Mouse (Mus musculus): ENCODE measurements around the gene Lhx2.

Gene Lhx2

DNA sequence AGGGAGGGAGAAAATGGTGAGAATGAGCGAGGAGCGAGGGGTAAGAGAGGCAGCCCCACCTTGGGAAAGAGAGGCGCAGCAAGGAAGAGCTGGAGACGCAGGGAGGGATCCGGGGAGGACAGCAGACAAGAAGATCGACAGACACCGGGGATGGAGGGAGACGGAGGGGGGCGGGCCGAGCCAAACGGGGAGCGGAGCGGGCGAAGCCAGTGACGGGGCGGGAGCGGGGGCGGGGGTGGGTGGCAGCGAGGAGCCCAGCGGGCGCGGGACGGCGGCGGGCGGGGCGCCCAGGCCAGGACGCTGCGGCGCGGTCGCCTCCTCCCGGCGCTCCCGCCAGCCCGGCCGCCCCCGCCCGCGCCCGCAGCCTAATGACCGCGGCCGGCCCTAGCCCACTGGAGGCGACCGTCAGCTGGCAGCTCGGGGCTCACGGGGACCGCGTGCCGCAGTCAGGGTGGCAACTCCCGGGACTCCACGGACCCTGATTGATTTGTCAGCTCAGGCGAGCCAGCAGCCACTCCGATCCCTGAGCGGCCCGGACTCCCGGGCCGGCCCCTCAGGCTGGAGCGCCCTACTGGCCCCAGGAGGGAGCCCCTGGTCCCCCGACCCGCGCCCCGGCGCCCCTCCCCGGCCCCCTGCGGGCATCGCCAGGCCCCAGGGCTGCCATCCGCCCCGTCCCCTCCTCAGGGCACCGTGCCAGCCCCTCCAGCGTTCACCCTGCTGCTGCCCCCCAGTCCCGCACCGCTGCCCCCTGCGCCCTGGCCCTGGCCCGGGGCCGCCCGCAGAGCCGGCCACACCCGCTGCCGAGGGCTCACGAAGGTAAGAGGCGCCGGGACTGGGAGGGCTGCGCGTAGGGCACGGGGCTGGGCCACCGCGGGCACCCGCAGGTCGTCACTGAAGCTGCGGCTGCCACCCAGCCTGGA, at the start of gene Lhx2:
Gene Lhx2 (plus strand): TSS at position 292 of the 920 bp plus-strand sequence.
- DNase-seq (ENCODE audit: low read depth, low spot score) = peak; percentile 33

- DNase-seq (ENCODE audit: low read depth, low spot score) = no peak
Measured at GRCm38 (mm10) chr2:38291526-38291925, 47.6 kb upstream of the Lhx2 start.

DNA sequence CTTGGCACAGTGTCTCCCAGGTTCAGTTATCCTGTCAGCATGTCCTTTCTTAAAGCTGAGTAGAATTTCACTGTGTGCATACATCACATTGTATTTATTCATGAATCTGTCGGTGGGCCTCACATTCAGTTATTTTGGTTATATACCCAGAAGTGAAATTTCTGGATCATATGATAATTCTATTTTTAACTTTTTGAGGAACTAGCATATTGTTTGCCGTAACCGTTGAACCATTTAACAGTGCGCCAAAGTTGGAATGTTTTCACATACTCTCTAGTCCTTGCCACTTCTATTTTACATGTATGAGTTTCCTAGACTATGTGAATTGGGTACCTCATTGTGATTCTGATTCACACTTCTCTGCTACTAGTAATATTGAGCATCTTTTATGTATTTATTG, 43.1 kb upstream of the Lhx2 start:
- DNase-seq (ENCODE audit: low read depth, low spot score) = no peak

DNA sequence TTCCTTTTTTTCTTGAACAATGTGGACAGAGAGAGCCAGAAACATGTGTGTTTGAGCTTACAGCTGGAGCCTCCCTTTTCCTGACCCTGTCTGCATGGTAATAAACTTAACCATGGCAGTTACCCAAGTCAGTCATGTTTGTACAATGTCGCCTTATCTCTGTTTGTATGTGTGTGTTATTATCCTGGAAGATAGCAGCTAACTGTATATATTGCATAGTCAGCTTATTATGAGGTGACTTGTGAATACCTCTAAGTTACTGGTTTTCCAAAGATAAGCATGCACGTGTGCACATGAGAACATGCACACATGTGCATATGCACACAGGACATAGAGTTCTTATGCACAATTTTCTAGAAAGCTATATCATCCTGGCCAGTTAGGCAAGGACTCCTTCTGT, 38.1 kb upstream of the Lhx2 start:
- DNase-seq (ENCODE audit: low read depth, low spot score) = no peak

DNA sequence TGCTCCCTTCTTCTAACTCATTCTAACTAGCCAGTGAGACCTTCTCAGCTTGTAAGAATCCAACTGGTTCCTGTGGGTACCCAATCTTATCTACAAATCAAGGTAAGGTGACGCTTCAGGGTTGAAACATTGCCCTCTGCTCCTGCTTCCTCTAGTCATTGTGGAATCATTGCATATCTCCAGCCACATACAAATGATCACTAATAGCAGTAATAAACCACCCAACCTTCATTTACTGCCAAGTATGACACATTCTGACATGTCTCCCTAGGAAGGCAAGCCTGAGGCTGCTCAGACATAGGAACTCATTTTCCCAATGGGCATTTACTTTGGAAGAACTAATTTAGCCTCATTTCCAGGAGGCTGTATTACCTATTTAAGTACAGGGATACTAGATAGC, 33.9 kb upstream of the Lhx2 start:
- no peak for DNase-seq (ENCODE audit: low read depth, low spot score)

GRCm38 (mm10) chr2:38312921-38313320, 26.2 kb upstream of the Lhx2 start:
- no peak for DNase-seq (ENCODE audit: low read depth, low spot score)

DNA sequence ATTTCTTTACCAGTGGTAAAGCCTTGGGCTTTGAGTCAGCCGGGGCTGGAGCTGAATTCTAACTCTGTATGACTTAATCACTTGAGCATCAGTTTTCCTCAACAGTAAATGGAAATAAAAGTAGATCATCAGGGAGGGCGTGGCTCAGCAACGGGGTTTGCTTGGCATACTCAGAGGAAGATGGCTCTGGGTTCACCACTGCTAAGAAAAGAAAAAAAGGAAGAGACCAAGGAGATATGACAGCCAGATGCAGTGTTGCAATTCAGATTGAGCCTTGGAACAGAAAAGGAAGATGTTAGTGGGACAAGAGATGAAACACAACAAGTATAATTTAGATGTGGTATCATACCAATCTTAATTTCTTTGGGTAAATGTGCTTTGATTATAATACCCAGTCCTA, 25.7 kb upstream of the Lhx2 start:
- DNase-seq (ENCODE audit: low read depth, low spot score) = no peak

DNA sequence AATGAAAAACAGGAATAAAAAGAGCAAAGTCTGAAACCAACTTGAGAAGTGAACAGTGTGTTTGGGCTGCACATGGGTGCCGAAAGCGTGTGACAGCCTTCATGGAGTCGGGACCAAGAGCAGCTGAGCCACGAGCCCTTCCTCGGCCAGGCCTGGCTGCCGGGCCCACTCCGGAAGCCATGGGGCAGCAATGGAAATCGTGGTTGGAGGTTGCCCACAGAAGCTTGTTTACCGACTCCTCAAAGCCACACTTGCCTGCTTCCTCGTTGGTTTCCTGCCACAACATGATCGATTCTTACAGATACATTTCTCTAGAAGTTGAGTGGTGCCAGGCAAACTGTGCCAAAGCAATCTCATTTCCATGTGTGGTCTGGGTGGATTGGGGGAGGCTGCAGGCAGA, 20.0 kb upstream of the Lhx2 start:
- DNase-seq (ENCODE audit: low read depth, low spot score) = no peak

DNA sequence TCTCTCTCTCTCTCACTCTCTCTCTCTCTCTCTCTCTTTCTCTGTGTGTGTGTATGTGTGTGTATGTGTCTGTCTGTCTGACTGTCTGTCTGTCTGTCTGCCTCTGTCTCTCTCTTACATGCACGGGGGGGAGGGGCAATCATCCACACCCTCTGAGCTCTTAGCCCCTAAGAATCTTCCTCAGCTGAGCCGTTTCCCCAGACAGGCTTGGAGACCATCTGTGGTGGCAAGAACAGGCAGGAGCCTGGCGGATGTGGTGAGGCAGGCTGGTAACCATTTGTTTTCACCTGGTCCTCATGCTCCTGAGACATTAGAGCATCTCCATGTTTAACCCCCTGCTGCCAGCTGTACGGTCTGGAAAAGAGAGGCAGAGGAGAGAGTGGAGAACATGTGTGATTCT, 18.2 kb upstream of the Lhx2 start:
- DNase-seq (ENCODE audit: low read depth, low spot score) = no peak

DNA sequence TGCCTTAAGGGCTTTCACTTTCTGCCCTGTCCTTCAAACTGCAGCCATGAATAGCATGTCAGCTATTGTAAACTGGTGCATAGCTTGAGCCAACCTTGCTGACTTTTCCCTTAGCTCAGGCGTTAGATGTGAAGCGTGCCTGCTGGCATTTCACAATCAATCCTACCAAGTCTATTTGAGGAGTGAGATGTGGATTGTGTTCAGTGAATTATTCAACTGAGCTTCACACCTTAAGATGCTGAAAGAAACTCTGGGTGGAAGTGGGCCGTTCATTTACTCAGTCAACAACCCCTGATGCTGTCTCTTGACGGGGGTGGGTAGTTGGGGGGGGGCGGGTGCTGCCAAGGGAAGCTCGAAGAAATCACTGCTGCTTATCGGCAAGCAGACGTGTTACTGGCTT, 15.7 kb upstream of the Lhx2 start:
- no peak for DNase-seq (ENCODE audit: low read depth, low spot score)

GRCm38 (mm10) chr2:38326671-38327070, 12.4 kb upstream of the Lhx2 start:
- DNase-seq (ENCODE audit: low read depth, low spot score) = no peak

GRCm38 (mm10) chr2:38333586-38334119, 5.4 kb upstream of the Lhx2 start:
- DNase-seq (ENCODE audit: low read depth, low spot score) = peak; percentile 34

GRCm38 (mm10) chr2:38336606-38337005, 2.5 kb upstream of the Lhx2 start:
- DNase-seq (ENCODE audit: low read depth, low spot score) = peak; percentile 28

GRCm38 (mm10) chr2:38337091-38337640, 1.9 kb upstream of the Lhx2 start:
- DNase-seq (ENCODE audit: low read depth, low spot score) = peak; percentile 15

DNA sequence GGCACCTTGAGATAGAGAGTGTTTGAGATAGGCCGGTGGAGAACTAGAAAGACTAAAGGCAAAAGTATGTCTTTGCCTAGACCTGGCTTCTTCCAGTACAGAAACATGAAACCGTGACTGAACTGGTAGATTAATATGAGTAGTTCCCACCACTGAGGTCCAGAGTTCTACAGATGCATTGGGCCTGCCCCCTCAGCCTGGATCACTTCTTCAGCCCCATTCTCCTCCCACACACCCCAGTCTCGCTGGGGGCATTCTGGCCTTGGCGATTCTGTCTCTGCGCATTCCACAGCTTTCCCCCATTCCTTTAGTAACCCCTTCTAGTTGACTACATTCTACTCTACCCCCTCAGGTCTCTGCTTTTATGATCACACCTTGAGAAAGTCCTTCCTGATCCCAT, 1.4 kb upstream of the Lhx2 start:
- no peak for DNase-seq (ENCODE audit: low read depth, low spot score)

DNA sequence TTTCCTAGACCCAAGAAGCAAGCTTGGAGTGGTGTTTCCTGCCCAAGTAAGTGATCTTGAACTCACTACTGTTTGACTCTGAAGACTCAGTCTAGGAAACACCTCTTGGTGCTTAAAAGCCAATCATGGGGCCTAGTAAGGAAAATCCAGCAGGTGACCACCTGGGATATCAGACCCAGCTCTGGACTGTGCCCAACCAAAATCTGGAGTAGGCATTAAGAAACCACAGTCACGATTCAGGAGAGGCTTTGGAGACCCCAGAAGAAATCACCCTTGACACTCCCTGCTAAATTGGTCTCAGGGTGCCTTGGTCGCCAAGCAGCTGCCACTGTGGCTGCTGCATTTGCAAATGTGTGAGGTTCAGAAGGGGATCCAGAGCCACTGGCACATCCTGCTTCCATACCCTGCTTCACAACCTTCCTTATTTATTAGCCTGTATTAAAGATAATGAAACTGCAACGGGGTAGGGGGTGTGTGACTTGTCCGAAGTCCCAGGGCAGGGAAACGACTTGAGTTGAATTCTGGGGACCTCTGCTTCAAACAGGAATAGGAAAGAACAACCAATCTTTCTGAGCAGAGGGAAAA, 641 bp upstream of the Lhx2 start:
- DNase-seq (ENCODE audit: low read depth, low spot score) = peak; percentile 18

DNA sequence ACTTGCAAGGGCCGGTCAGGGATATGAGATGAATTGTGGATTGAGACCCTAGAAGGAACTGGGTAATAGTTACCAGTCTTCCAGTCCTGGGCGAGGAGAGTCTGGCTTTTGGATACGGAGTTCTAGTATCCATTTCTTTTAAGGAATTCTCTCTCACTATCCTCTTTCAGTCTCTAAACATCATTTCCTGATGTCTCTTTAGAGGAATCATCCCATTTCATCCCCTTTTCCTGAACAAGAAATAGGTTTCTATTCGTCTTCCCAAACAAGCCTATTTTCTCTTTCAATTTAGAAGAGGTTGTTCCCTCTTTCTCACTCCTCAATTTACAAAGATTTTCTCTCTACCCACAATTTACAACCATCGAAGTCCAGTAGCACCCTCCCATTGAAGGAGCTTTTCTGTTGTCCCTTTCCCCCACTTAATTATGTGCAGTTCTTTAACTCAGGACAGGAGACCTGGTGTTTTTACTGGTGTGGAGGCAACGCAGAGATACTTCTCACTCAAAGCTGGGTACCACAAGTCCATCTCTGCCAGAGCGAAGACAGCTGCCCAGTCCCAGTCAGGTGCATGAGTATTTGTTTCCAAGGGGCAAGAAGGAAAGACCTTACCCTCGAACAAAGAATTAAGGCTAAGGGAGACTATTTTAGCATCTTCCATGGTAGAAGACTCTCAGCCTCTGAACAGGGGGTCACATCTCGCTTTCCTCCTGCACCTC, 987 bp downstream of the Lhx2 start:
- peak; percentile 16 for DNase-seq (ENCODE audit: low read depth, low spot score)

- peak; percentile 36 for DNase-seq (ENCODE audit: low read depth, low spot score)
Measured at GRCm38 (mm10) chr2:38340626-38341200, 1.6 kb downstream of the Lhx2 start.

GRCm38 (mm10) chr2:38343573-38343972, 4.5 kb downstream of the Lhx2 start:
- no peak for DNase-seq (ENCODE audit: low read depth, low spot score)

DNA sequence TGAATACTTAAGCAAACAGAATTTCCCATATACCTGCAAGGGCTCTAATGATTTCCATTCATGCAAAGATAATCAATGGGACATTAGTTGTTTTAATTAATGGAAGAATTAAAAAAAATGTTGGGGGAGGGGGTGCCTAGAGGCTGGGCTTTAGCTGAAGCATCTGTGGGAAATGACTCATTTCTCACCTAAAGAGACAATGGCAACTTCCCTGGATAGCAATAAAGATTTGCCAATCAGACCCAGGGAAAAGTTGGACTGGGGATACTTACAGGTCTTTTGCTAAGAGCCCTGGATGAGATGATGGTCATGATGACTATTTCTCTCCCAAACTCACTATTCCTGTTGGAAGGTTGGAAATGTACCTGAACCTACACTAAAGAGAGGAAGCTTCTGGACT, 5.6 kb downstream of the Lhx2 start:
- no peak for DNase-seq (ENCODE audit: low read depth, low spot score)

- no peak for DNase-seq (ENCODE audit: low read depth, low spot score)
Measured at GRCm38 (mm10) chr2:38346417-38346816, 7.3 kb downstream of the Lhx2 start.
